Mouse (Mus musculus) kidney, adult 8-10 months (tissue): ENCODE data around the gene Atg16l2.

Source experiments
- DNase-seq, 2 experiments: peaks; one replicate each; pipeline ENCODE4 v3.0.0; 2022

Atg16l2 gene

GRCm38 (mm10) chr7:101320399-101321217 is 18.6 kb upstream of the Atg16l2 start:
- DNase-seq = peak; percentile 81 to 83

GRCm38 (mm10) chr7:101319796-101320195 is 17.7 kb upstream of the Atg16l2 start:
- no peak for DNase-seq

GRCm38 (mm10) chr7:101318848-101319247 is 16.8 kb upstream of the Atg16l2 start:
- no peak for DNase-seq

GRCm38 (mm10) chr7:101317014-101317413 is 15.0 kb upstream of the Atg16l2 start, which contains the start of gene Stard10:
Gene Stard10, plus strand, starts transcription at chr7:101317086.
- no peak for DNase-seq

DNA sequence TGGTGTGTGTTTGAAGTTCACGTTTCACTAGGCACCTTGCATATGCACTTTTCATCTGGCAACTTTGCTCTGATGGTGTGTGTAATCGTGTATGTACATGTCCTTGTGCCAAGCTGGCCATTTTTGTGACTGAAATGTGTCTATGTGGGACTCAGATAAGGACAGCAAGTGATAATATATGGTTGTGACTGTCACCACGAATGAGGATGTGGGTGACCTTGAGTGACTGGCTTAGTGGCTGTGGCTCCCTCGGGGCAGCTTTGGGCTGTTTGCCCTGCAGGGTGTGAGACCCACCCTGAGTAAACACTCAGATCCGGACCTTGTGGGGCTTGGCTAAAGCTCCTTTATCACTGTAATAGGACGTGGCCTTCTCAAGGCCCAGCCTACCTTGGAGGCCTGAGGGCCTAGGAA is 14.5 kb upstream of the Atg16l2 start:
- DNase-seq = no peak

- DNase-seq = no peak
These were observed 13.6 kb upstream of the Atg16l2 start for GRCm38 (mm10) chr7:101315699-101316098.

GRCm38 (mm10) chr7:101314396-101314795 is 12.3 kb upstream of the Atg16l2 start:
- DNase-seq = no peak

DNA sequence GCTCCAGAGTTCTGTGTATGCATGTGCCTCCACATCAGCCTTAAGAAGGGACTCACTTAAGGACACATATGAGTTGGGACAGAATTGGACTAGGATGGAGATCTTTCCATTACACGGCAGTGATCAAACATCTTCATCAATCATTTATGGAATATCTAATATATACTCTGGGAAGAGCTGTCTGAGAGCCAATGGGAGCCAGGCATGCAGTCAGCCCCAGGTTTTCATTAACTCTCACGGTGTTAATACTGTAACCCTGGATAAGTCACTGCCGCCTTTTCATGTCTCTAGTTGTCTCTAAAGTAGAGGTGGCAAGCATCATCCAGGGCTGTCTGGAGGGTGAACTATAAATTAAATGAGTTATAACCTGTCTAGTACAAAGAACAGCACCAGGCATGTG is 11.0 kb upstream of the Atg16l2 start:
- DNase-seq = peak in 1 of 2 experiments; percentile 60

GRCm38 (mm10) chr7:101311061-101311460 is 9.0 kb upstream of the Atg16l2 start:
- DNase-seq = no peak

DNA sequence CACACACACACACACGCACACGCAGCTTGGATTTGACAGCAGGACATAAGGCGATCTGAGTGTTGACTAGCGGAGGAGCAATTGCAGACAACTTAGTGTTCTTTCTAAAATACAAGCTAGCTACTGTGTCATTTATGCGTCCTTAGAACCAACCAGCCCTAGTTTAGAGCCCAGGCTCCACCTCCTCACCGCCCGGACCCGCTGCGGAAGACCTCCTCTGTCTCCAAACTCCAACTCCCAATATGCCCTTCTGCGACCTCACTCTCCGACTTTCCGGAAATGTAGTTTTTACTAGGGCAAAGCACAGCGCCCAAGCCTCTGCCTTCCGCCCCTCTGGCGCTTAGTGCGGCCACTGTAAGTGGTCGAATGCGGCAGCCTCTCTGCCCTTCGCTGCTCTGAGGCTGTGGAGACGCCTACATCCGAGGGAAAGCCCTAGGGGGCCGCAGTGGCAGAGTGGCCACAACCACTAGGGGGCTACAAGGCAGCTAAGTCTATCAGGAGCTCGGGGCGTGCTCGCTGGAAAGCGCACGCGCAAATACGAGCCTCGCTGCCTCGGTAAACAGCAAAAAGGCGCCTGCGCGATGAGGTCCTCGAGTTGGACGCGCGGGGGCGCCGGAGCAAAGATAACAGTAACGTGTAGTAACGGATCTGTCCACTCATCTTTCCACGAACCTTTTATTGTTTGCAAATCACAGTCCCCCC is 8.4 kb upstream of the Atg16l2 start:
- peak; percentile 98 to 99 for DNase-seq

- no peak for DNase-seq
These were observed 7.9 kb upstream of the Atg16l2 start for GRCm38 (mm10) chr7:101309985-101310326.

GRCm38 (mm10) chr7:101306841-101307240 is 4.8 kb upstream of the Atg16l2 start:
- DNase-seq = no peak

DNA sequence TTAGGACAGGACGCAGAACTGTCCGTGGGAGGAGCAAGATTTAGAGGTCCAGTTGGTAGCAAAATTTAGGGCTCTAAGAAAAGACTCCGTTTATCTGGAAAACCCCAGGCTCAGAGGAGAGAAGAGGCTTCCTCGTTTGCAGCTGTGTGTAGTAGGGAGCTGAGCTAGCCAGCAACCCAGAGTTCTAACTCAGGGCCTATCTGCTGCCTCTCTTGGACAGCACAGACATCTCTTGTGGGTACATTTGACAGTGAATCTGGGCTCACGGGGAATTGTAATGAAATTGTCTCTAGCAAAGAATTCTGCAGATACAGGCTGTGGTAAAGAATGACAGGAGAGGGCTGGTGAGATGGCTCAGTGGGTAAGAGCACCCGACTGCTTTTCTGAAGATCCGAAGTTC is 640 bp upstream of the Atg16l2 start:
- DNase-seq = no peak

- DNase-seq = peak in 1 of 2 experiments; percentile 25
These were observed 630 bp downstream of the Atg16l2 start for GRCm38 (mm10) chr7:101301361-101301880.

GRCm38 (mm10) chr7:101298375-101298774 is 3.7 kb downstream of the Atg16l2 start:
- no peak for DNase-seq

DNA sequence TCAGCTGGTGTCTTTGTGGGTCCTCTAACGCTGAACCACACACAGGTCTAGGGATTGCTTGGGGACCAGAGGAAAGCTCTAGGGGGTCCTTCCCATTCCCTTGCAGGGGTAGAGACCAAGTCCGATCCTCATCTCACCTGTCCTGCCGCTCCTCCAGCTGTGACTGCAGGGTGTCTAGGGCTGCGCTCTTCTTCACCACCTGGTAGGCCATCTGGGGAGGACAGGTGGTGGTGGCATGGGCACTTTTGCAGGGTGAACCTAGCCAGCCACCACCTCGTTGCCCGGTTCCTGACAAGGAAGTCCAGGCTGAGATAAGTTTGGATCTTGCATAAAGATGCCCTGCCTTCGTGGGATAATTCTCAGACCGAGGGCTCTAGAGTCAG is 5.0 kb downstream of the Atg16l2 start:
- no peak for DNase-seq

DNA sequence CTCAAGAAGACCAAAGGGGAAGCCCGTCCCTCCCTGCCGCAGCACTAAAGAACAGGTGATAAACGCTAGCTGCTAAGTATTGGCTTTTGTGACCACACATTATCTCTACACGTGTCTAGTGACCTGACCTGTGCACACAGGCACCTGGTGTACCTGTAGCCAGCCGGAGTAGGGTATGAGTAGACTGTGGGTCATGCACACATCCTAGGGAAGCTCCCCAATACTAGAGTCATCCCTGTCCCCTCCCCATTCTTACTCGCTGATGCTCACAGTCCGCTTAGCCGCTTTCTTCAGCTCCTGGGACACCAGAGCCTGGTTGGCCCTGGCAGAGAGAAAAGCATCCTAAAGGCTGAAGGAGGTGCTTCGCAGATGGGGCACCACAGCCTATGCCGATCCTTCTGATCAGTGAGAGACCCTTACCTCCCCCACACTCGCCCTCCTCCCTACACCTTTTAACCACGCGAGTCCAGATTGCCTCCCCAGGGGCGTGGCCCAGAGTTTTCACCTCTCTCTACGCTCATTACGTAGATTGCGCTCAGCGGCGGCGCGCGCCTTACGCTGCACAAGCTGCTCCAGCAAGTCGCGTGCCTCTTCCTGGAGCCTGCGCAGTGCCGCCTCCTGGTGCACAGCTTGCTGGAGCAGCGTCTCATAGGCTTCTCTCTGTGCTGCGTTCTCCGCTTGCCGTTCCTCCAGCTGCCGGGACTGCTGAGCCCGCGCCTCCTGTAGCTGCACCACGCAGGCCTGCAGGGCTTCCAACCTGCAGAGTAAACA is 5.6 kb downstream of the Atg16l2 start:
- DNase-seq = peak; percentile 69 to 77

- DNase-seq = no peak
These were observed 6.6 kb downstream of the Atg16l2 start for GRCm38 (mm10) chr7:101295438-101295837.

- DNase-seq = no peak
These were observed 8.4 kb downstream of the Atg16l2 start for GRCm38 (mm10) chr7:101293611-101294010.

DNA sequence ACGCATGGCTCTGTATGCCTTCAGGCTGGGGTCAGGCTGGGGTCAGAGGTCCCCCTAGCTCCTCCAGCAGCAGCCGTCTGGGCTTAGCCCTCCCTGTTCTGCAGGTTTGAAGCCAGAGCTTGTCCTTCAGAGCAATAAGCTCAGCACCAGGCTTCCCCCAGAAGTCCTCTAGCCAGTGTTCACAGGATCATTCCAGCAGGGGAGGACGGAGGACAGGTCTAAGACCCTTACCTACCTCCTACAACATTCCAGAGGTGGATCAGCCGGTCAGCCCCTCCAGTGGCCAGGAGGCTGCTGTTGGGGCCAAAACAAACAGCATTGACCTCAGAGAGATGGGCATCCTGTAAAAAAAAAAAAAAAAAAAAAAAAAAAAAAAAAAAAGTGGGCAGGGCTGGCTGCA is 8.9 kb downstream of the Atg16l2 start:
- no peak for DNase-seq

DNA sequence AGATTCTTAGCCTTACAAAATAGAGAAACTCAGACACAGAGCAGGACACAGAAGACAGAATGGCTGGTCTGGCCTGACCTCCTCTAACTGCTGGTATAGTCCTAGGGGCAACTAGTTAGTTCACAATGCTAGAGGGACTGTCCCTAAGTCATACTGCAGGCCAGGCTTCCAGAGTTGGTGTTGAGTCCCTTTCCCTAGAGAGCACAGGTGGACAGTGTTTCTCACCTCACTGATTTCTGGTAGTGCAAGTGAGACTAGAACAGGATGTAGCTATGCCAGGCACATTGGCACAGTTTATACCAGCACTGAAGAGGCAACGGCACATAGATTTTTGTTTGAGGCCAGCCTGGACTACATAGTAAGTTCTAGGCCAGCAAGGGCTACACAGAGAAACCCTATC is 9.4 kb downstream of the Atg16l2 start:
- no peak for DNase-seq

- no peak for DNase-seq
These were observed 10.0 kb downstream of the Atg16l2 start for GRCm38 (mm10) chr7:101292086-101292485.

GRCm38 (mm10) chr7:101291641-101292040 is 10.4 kb downstream of the Atg16l2 start:
- no peak for DNase-seq
